Mouse (Mus musculus) midbrain, embryonic 14.5 days (tissue): ENCODE data around the gene Stim1. TPM values are rescaled to one million over a fixed set of nuclear protein-coding genes. Genes with fewer than 3 reads are reported as not detected.
"Not testable (repeated sequence)": the region's sequence is repeated elsewhere in the genome, so short reads cannot be mapped to it uniquely, and the experiment has no call there.

ENCODE experiments used
- ATAC-seq: fragments of 200-750 bp; cut with Nextera tagmentation; 2 replicates; pipeline ENCODE4 v1.8.0; 2017; ENCODE audit warnings: moderate number of reproducible peaks, moderate library complexity; ENCODE audit not compliant: low FRiP score, low TSS enrichment
- DNase-seq: peaks from one replicate; pipeline ENCODE4 v3.0.0-alpha.2; 2015
- H3K27ac ChIP-seq: fragments of 300-500 bp; sonication (generic); replicated peaks from 2 replicates; pipeline ENCODE4 v1.5.1; 2014; ENCODE audit warnings: mild to moderate bottlenecking, low read depth, low read length, moderate library complexity
- H3K27me3 ChIP-seq: fragments of 300-500 bp; sonication (generic); 2 replicates; pipeline ENCODE4 v1.6.1; 2014; ENCODE audit warnings: low read length, control low read depth, mixed read lengths; ENCODE audit not compliant: control insufficient read depth, insufficient read depth
- H3K36me3 ChIP-seq: fragments of 300-500 bp; sonication (generic); 2 replicates; pipeline ENCODE4 v1.6.1; 2014; ENCODE audit warnings: low read length, control low read depth; ENCODE audit not compliant: control insufficient read depth, insufficient read depth
- H3K4me1 ChIP-seq: fragments of 300-500 bp; sonication (generic); 2 replicates; pipeline ENCODE4 v1.6.1; 2014; ENCODE audit warnings: mild to moderate bottlenecking, antibody characterized with exemption, low read length, control low read depth; ENCODE audit not compliant: control insufficient read depth, insufficient read depth
- H3K4me2 ChIP-seq: fragments of 300-500 bp; sonication (generic); 2 replicates; pipeline ENCODE4 v1.6.1; 2014; ENCODE audit warnings: mild to moderate bottlenecking, low read length, moderate library complexity
- H3K4me3 ChIP-seq: fragments of 300-500 bp; sonication (generic); replicated peaks from 2 replicates; pipeline ENCODE4 v1.5.1; 2014; ENCODE audit warnings: low read depth, low read length
- H3K9ac ChIP-seq: fragments of 300-500 bp; sonication (generic); replicated peaks from 2 replicates; pipeline ENCODE4 v1.6.1; 2014; ENCODE audit warnings: mild to moderate bottlenecking, low read length, moderate library complexity
- H3K9me3 ChIP-seq: fragments of 300-500 bp; sonication (generic); 2 replicates; pipeline ENCODE4 v1.6.1; 2016; ENCODE audit warnings: low read length, control low read depth, mixed read lengths; ENCODE audit not compliant: control insufficient read depth
- WGBS: fragments of 180-500 bp; shearing (Covaris S2); extraction: QIAGEN DNeasy Blood & Tissue Kit; methylation state at CpG from one replicate; pipeline ENCODE4 v1.1.7; 2014; 5-methylcytosine and 5-hydroxymethylcytosine counted together
- polyA plus RNA-seq: library from polyadenylated mRNA; unstranded; fragments of >200 nt; fragmentation: Nextera tagmentation; extraction: Ambion mirVana; gene quantifications from 2 replicates; pipeline ENCODE4 v1.2.1, GENCODE M21; 2014

Stim1 gene
- polyA plus RNA-seq, 1 experiment from 2014 or later = 11.3 TPM

DNA sequence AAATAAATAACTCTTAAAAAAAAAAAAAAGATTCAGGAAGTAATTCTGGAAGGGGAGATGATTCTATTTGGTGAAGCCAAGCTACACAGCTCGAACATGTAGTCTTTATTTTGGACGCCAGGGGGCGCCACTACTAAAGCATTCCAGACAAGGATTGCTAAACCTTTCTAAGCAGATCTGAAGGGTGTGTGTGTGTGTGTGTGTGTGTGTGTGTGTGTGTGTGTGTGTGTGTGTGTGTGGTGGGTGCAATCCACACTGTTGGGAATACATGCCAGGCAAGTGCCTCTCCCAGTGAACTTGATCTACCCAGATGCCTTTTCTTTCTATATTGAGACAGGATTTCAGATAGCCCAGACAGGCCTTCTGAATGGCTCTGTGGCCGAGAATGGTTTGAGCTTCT, 9.4 kb upstream of the Stim1 start:
- Histone ChIP-seq H3K27me3 (no peaks in the 10 kb centered on the region), H3K4me1 (no peaks in the 10 kb centered on the region), H3K4me2 (no peak overlapping the region), H3K9me3 (no peaks in the 10 kb centered on the region), H3K36me3 (no peaks in the 10 kb centered on the region), H3K9ac (no peak overlapping the region), H3K27ac (no peak overlapping the region), H3K4me3 (no peak overlapping the region)
- DNase-seq (peak; percentile 87), ATAC-seq (peak; percentile 57)
- 19% methylated on average over 4 of the region's 4 CpGs for WGBS

DNA sequence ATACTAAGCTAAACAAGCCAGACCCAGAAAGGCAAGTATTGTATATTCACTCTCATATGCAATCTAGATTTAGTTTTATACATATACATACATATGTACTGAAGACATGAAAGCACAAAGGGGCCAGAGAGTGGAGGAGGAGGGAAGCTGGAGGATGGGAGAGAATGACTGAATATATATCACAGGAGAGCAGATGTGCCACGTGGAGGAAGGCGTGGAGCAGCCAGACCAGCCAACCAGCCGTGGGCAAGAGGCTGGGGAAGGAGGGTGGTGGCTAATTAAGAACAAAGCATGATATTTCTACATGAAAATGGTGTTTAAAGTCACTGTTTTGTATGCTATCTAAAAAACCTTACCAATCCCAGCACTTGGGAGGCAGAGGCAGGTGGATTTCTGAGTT, 8.9 kb upstream of the Stim1 start:
- Histone ChIP-seq H3K4me3 (no peak overlapping the region), H3K4me1 (no peaks in the 10 kb centered on the region), H3K4me2 (no peak overlapping the region), H3K27ac (no peak overlapping the region), H3K9me3 (no peaks in the 10 kb centered on the region), H3K36me3 (no peaks in the 10 kb centered on the region), H3K9ac (no peak overlapping the region), H3K27me3 (no peaks in the 10 kb centered on the region)
- ATAC-seq (no peak), DNase-seq (no peak)
- WGBS = 83% methylated on average over 3 of the region's 3 CpGs

DNA sequence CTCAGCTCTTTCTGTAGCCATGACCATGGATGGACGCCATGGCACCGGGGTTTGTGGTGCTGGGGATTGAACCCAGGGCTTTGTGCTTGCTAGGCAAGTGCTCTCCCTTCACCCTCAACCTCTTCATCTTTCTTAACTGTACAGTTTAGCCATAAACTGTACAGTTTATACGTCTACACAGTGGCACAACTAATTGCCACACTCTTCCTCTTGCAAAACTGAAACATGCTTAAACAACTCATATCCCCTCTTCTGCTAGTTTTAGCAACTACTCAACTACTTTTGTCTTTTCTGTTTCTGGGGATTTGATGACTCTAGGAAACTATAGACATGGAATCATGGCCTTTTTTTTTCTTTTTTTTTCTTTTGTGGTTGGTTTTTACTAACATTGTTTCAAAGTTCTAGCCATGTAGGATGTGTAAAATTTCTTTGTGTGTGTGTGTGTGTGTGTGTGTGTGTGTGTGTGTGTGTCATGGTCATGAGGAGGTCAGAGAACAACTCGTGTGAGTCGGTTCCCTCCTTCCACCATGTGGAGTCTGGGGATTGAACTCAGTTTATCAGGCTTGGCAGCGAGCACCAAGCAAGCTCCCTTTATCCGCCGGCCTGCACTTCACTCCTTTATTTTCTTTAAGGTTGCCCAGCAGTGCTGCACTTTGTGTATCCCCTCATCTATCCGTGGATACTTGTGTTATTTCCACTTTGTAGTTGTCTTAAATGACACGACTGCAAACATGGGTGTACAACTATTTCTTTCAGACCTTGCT, 7.7 kb upstream of the Stim1 start:
- DNase-seq (no peak), ATAC-seq (no peak)
- Histone ChIP-seq H3K36me3 (no peaks in the 10 kb centered on the region), H3K4me3 (no peak overlapping the region), H3K4me2 (no peak overlapping the region), H3K9ac (no peak overlapping the region), H3K27me3 (no peaks in the 10 kb centered on the region), H3K4me1 (no peaks in the 10 kb centered on the region), H3K27ac (no peak overlapping the region), H3K9me3 (no peaks in the 10 kb centered on the region)
- 86% methylated on average over 10 of the region's 10 CpGs for WGBS

DNA sequence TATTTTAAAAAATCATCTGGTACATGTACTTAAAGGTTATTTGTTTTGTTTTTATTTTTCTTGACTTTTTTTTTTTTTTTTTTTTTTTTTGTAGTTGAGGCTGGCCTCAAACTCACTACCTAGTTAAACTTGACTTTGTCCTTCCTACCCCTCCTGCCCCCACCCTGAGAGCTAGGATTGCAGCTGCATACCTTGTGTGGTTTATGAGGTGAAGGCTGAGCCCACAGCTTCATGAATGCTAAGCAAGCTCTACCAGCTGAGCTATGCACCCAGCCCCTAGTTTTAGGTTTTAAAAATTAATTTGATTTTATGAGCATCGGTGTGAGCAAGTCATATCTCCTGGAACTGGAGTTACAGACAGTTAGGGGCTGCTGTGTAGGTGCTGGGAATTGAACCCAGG, 7.1 kb upstream of the Stim1 start:
- Histone ChIP-seq H3K36me3 (no peaks in the 10 kb centered on the region), H3K27ac (no peak overlapping the region), H3K9me3 (no peaks in the 10 kb centered on the region), H3K4me2 (no peak overlapping the region), H3K27me3 (no peaks in the 10 kb centered on the region), H3K4me3 (no peak overlapping the region), H3K9ac (no peak overlapping the region), H3K4me1 (no peaks in the 10 kb centered on the region)
- no peak for ATAC-seq
- 92% methylated on average over 1 of the region's 1 CpGs for WGBS
- no peak for DNase-seq

DNA sequence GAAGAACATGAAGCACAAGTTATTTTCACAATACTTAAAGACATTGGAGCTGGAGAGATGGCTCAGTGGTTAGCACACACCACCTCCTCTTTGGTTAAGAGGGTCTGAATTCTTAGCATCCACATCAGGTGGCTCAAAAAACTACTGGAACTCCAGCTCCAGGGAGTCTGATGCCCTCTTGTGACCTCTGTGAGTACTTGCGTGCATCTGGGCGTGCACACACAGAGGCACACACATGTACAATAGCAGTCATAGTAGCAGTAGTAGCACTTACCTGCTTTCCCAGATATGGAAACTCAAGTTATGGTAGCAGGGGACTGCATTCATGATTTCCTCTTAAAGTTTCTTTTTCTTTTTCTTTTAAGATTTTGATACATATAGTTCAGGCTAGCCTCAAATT, 4.6 kb upstream of the Stim1 start:
- Histone ChIP-seq H3K4me1 (no peaks in the 10 kb centered on the region), H3K9me3 (no peaks in the 10 kb centered on the region), H3K27me3 (no peaks in the 10 kb centered on the region), H3K4me3 (no peak overlapping the region), H3K9ac (no peak overlapping the region), H3K36me3 (no peaks in the 10 kb centered on the region), H3K27ac (no peak overlapping the region), H3K4me2 (no peak overlapping the region)
- ATAC-seq (no peak), DNase-seq (no peak)
- 83% methylated on average over 2 of the region's 2 CpGs for WGBS

DNA sequence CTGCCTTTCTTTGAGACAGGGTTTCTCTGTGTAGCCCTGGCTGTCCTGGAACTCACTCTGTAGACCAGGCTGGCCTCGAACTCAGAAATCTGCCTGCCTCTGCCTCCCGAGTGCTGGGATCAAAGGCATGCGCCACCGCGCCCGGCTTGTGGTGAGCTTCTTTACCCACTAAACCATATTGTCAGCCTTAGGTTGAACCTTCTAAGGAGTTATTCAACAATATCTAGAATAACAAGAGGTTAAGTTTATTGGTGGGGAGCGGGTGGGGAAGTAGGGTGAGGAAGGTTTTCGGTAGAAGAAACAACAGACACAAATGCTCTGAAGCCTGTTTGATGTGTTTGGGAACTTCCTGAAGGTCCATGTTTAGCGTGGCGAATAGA, 1.6 kb upstream of the Stim1 start:
- H3K36me3 ChIP-seq, ATAC-seq, H3K9ac ChIP-seq, H3K27me3 ChIP-seq, H3K4me3 ChIP-seq, H3K9me3 ChIP-seq, H3K4me1 ChIP-seq, H3K4me2 ChIP-seq, H3K27ac ChIP-seq, DNase-seq: not testable (repeated sequence)
- WGBS = 92% methylated on average over 10 of the region's 10 CpGs

DNA sequence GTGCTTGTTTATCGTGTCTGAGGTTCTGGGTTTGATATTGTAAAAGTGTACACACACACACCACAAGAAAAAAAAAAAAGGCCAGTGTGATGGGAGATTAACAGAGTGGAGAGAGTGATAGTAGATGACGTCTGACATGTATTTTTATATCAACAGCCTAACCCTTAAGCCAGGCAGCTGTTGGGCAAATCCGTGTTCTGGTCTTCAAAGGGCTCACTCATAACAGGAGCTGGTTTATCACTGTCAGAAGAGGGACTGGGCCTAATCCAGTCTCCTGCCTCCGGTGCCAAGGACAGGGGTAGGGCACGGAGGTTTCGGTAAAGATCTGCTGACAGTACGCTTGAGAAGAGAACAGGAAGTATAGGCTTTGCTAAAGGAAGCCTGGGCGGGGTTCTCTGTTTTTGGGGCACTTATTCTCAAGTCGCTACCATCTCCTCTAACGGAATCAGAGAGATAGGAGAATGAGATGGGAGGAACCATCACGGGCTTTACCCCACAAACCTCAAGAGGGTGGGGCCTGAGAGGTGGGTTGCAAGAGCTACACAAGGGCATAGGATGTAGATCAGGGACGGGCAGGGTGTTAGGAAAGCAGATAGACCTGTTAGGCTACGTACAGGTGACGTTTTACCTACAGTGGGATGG, 1.1 kb upstream of the Stim1 start:
- H3K4me3 ChIP-seq = no peak overlapping the region
- H3K9ac ChIP-seq = no peak overlapping the region
- WGBS = 55% methylated on average over 14 of the region's 14 CpGs
- peaks cover 6% of the 10 kb centered on the region for H3K4me1 ChIP-seq
- DNase-seq (no peak), ATAC-seq (peak; percentile 41)
- H3K36me3 ChIP-seq = no peaks in the 10 kb centered on the region
- H3K4me2 ChIP-seq = peak overlapping the region; percentile 96
- H3K9me3 ChIP-seq = no peaks in the 10 kb centered on the region
- H3K27me3 ChIP-seq = 0 out of 2 replicates have a peak, but pooled peaks cover 4% of the 10 kb centered on the region
- H3K27ac ChIP-seq = no peak overlapping the region

DNA sequence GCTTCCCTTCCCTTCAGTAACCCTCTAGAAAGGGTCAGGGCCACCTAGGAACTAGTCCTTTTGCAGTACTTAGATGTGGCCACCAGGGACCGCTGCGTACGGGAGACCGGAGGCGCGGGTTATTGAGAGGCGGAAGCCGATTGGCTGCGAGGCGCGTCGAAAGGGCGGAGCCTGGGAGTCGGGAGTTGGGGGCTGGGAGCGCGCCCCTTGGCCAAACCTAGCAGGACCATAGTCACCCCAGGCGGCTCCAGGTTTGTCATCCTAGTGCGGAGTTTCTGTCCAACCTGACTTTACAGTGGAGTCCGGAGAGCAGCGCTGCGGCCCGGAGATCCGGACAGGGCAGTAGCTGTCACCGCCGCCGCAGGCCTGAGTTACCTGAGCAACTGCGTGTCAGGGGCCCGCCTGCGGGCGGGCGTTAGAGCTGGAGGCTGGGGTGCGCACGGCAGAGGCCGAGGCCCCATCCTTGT, 460 bp upstream of the Stim1 start:
- Histone ChIP-seq H3K4me1 (peaks cover 6% of the 10 kb centered on the region), H3K36me3 (no peaks in the 10 kb centered on the region), H3K27ac (no peak overlapping the region; the same call in 1 of the 2 replicates), H3K27me3 (0 out of 2 replicates have a peak, but pooled peaks cover 4% of the 10 kb centered on the region), H3K4me2 (peak overlapping the region; percentile 96), H3K9me3 (no peaks in the 10 kb centered on the region), H3K4me3 (peak overlapping the region; percentile 86), H3K9ac (peak overlapping the region; percentile 66)
- WGBS = under 1% methylated on average over 34 of the region's 34 CpGs
- ATAC-seq (peak; percentile 91), DNase-seq (peak; percentile 97)

DNA sequence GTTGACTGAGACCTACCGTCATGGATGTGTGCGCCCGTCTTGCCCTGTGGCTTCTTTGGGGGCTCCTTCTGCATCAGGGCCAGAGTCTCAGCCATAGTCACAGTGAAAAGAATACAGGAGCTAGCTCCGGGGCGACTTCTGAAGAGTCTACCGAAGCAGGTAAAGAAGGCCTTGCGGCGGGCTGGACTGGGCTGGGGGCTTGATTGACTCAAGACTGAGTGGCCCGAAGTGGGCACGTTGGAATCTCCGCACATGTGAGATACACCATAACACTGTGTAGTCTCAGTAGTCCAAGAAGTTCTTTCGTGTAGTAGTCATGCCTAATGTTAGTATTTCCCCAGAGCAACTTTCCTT, 766 bp downstream of the Stim1 start:
- 5% methylated on average over 12 of the region's 12 CpGs for whole genome bisulfite sequencing
- DNase-seq = no peak
- Histone ChIP-seq H3K4me1 (peaks cover 6% of the 10 kb centered on the region), H3K4me2 (peak overlapping the region; percentile 96), H3K9ac (peak overlapping the region; percentile 66), H3K4me3 (peak overlapping the region; percentile 86), H3K36me3 (no peaks in the 10 kb centered on the region), H3K27me3 (0 out of 2 replicates have a peak, but pooled peaks cover 4% of the 10 kb centered on the region), H3K9me3 (no peaks in the 10 kb centered on the region), H3K27ac (no peak overlapping the region)
- ATAC-seq = no peak
